Mouse (Mus musculus): ENCODE results near the gene Sco2. TPM values are rescaled to one million over a fixed set of nuclear protein-coding genes. Genes with fewer than 3 reads are reported as not detected.

The Sco2 gene
- 4.5 and 7.5 TPM in 2 replicates for polyA plus RNA-seq (2014; fragmentation: Nextera tagmentation; extraction: Ambion mirVana)

GRCm38 (mm10) chr15:89373762-89374248, at the start of gene Sco2:
Gene Sco2, minus strand, starts transcription at chr15:89373846.
- Histone ChIP-seq H3K4me2 (peak within 1 kb of the TSS; percentile 89), H3K9me3 (ENCODE audit: low read depth, low read length) (no peaks in the 10 kb centered on the region), H3K4me3 (ENCODE audit: low read depth, low read length) (peak within 1 kb of the TSS; percentile 66), H3K9ac (peak within 1 kb of the TSS; percentile 74), H3K36me3 (ENCODE audit: insufficient read depth) (peaks cover 41% of the 10 kb centered on the region), H3K27ac (ENCODE audit: low read depth) (peak within 1 kb of the TSS; percentile 92), H3K27me3 (ENCODE audit: insufficient read depth, low read length) (peaks cover 27% of the 10 kb centered on the region), H3K4me1 (ENCODE audit: insufficient read depth) (peaks cover 2% of the 10 kb centered on the region; the same call in 1 of the 2 replicates)
- peak; percentile 86 for TF ChIP-seq CTCF (IDR thresholded peaks at IDR 0.05; ENCODE audit: low read depth)
- WGBS: under 1% methylated on average over 42 of the region's 42 CpGs
- DNase-seq: peak; percentile 95
- peak; percentile 80 for ATAC-seq (ENCODE audit: insufficient read depth)

GRCm38 (mm10) chr15:89421938-89422337, 48.3 kb upstream of the Sco2 start:
- Histone ChIP-seq H3K4me2 (no peak overlapping the region), H3K9ac (no peak overlapping the region), H3K27ac (ENCODE audit: low read depth) (no peak overlapping the region), H3K4me1 (ENCODE audit: insufficient read depth) (no peaks in the 10 kb centered on the region), H3K9me3 (ENCODE audit: low read depth, low read length) (no peaks in the 10 kb centered on the region), H3K27me3 (ENCODE audit: insufficient read depth, low read length) (no peaks in the 10 kb centered on the region), H3K36me3 (ENCODE audit: insufficient read depth) (peaks cover 27% of the 10 kb centered on the region), H3K4me3 (ENCODE audit: low read depth, low read length) (no peak overlapping the region)
- ATAC-seq (ENCODE audit: insufficient read depth) (no peak), DNase-seq (no peak)
- no peak for TF ChIP-seq CTCF (IDR thresholded peaks at IDR 0.05; ENCODE audit: low read depth)
- 89% methylated on average over 9 of the region's 9 CpGs for WGBS

DNA sequence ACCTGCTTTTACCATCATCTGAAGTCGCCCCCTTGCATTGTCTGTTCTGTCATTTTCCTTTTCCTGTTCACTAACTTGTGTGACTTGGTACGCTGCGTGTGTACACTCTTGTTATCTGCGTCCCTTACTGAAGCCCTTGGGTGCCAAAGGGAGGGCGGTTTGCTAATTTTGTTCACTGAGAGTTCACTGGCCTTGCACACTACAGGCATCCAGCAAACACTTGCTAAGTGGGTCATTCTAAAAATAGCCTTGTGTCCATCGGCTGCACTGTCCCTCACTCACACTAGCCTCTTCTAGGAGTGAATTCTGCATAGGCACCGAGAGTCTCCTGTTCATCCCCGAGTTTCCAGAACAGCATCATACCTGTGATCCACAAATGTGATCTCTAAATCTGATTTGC, 41.6 kb upstream of the Sco2 start:
- DNase-seq (no peak), ATAC-seq (ENCODE audit: insufficient read depth) (no peak)
- 78% methylated on average over 8 of the region's 8 CpGs for WGBS
- Histone ChIP-seq H3K27ac (ENCODE audit: low read depth) (no peak overlapping the region), H3K27me3 (ENCODE audit: insufficient read depth, low read length) (no peaks in the 10 kb centered on the region), H3K9ac (no peak overlapping the region), H3K9me3 (ENCODE audit: low read depth, low read length) (no peaks in the 10 kb centered on the region), H3K4me1 (ENCODE audit: insufficient read depth) (no peaks in the 10 kb centered on the region), H3K4me2 (no peak overlapping the region), H3K4me3 (ENCODE audit: low read depth, low read length) (no peak overlapping the region), H3K36me3 (ENCODE audit: insufficient read depth) (peaks cover 14% of the 10 kb centered on the region; the same call in 1 of the 2 replicates)
- no peak for TF ChIP-seq CTCF (IDR thresholded peaks at IDR 0.05; ENCODE audit: low read depth)

- ATAC-seq (ENCODE audit: insufficient read depth): no peak
- no peaks in the 10 kb centered on the region for H3K36me3 ChIP-seq (ENCODE audit: insufficient read depth)
- 77% methylated on average over 23 of the region's 24 CpGs for WGBS
- no peak within 1 kb of the TSS for H3K9ac ChIP-seq
- H3K4me3 ChIP-seq (ENCODE audit: low read depth, low read length): no peak within 1 kb of the TSS
- no peak for TF ChIP-seq CTCF (IDR thresholded peaks at IDR 0.05; ENCODE audit: low read depth)
- no peaks in the 10 kb centered on the region for H3K9me3 ChIP-seq (ENCODE audit: low read depth, low read length)
- H3K27ac ChIP-seq (ENCODE audit: low read depth): no peak within 1 kb of the TSS
- DNase-seq: no peak
- H3K27me3 ChIP-seq (ENCODE audit: insufficient read depth, low read length): no peaks in the 10 kb centered on the region
- no peaks in the 10 kb centered on the region for H3K4me1 ChIP-seq (ENCODE audit: insufficient read depth)
- no peak within 1 kb of the TSS for H3K4me2 ChIP-seq
Measured at GRCm38 (mm10) chr15:89410118-89410517, 36.5 kb upstream of the Sco2 start, which contains the start of gene Syce3. Gene Syce3, minus strand, starts transcription at chr15:89410503.

- DNase-seq: no peak
- Histone ChIP-seq H3K9ac (no peak overlapping the region), H3K4me3 (ENCODE audit: low read depth, low read length) (no peak overlapping the region), H3K4me1 (ENCODE audit: insufficient read depth) (no peaks in the 10 kb centered on the region), H3K27me3 (ENCODE audit: insufficient read depth, low read length) (no peaks in the 10 kb centered on the region), H3K36me3 (ENCODE audit: insufficient read depth) (no peaks in the 10 kb centered on the region), H3K27ac (ENCODE audit: low read depth) (no peak overlapping the region), H3K4me2 (no peak overlapping the region), H3K9me3 (ENCODE audit: low read depth, low read length) (no peaks in the 10 kb centered on the region)
- TF ChIP-seq CTCF (IDR thresholded peaks at IDR 0.05; ENCODE audit: low read depth): no peak
- no peak for ATAC-seq (ENCODE audit: insufficient read depth)
Measured at GRCm38 (mm10) chr15:89406691-89407090, 33.0 kb upstream of the Sco2 start.

DNA sequence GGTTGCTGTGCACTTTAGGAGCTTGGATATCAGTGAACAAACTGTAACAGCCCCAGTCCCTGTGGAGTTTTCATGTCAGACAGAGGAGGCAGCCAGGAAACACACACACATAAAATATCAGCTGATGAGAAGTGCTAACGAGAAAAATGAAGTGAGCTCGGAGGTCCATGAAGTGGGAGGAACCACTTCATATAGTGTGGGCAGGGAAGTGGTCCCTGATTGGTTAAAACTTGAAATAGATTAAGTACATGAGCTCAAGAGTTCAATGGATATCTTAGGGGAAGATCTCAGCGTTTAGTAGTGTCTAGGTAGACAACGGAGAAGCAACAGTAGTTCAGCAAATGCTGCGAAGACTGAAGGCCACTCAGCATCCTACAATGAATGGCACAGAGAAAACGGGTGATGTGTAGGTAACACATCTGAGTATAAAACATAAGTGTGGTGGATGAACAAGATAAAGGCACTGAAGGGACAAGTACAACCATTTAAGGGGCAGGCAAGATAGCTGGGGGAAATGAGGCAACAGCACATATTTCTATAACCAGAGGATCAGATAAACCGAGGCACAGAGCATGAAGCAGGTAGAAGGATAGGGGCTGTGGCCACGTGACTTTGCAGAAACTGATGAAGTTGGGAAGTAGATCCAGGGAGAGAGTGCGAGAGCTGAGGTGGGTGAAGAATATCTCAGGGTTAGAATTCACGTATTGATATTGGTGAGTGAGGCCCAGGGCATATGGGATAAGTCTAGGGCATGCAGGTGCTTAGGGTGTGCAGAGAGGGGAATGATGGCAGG, 31.4 kb upstream of the Sco2 start:
- H3K4me1 ChIP-seq (ENCODE audit: insufficient read depth): no peaks in the 10 kb centered on the region
- no peak overlapping the region for H3K27ac ChIP-seq (ENCODE audit: low read depth)
- TF ChIP-seq CTCF (IDR thresholded peaks at IDR 0.05; ENCODE audit: low read depth): no peak
- H3K9ac ChIP-seq: no peak overlapping the region
- no peaks in the 10 kb centered on the region for H3K27me3 ChIP-seq (ENCODE audit: insufficient read depth, low read length)
- H3K9me3 ChIP-seq (ENCODE audit: low read depth, low read length): no peaks in the 10 kb centered on the region
- ATAC-seq (ENCODE audit: insufficient read depth): no peak
- H3K36me3 ChIP-seq (ENCODE audit: insufficient read depth): no peaks in the 10 kb centered on the region
- DNase-seq: no peak
- H3K4me3 ChIP-seq (ENCODE audit: low read depth, low read length): no peak overlapping the region
- 78% methylated on average over 10 of the region's 10 CpGs for WGBS
- no peak overlapping the region for H3K4me2 ChIP-seq

DNA sequence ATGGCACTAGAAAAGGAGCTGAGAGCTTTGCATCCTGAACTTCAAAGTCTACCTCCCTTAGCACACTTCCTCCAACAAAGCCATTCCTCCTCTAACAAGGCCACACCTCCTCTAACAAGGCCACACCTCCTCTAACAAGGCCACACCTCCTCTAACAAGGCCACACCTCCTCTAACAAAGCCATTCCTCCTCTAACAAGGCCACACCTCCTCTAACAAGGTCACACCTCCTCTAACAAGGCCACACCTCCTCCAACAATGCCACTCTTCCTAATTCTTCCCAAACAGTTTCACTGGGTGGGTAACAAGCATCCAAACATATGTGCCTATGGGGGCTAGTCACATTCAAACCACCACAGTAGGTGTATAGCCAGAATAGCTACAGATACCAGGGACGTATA, 28.8 kb upstream of the Sco2 start:
- Histone ChIP-seq H3K4me2 (no peak overlapping the region), H3K9ac (no peak overlapping the region), H3K36me3 (ENCODE audit: insufficient read depth) (no peaks in the 10 kb centered on the region), H3K27me3 (ENCODE audit: insufficient read depth, low read length) (no peaks in the 10 kb centered on the region), H3K9me3 (ENCODE audit: low read depth, low read length) (no peaks in the 10 kb centered on the region), H3K4me1 (ENCODE audit: insufficient read depth) (no peaks in the 10 kb centered on the region), H3K4me3 (ENCODE audit: low read depth, low read length) (no peak overlapping the region), H3K27ac (ENCODE audit: low read depth) (no peak overlapping the region)
- 84% methylated on average over 1 of the region's 1 CpGs for WGBS
- no peak for DNase-seq
- no peak for TF ChIP-seq CTCF (IDR thresholded peaks at IDR 0.05; ENCODE audit: low read depth)
- no peak for ATAC-seq (ENCODE audit: insufficient read depth)
